Mouse (Mus musculus) kidney, adult 2 months (tissue): ENCODE data around the gene Zmiz1. TPM values are rescaled to one million over a fixed set of nuclear protein-coding genes. Genes with fewer than 3 reads are reported as not detected.

ENCODE experiments used
- DNase-seq: peaks from one replicate; pipeline ENCODE4 v3.0.0; 2021
- H3K27ac ChIP-seq: fragments of 200-500 bp; 2 replicates; pipeline ENCODE4 v1.5.1; 2012; ENCODE audit warnings: low read depth, low read length, control low read depth, inconsistent platforms; ENCODE audit not compliant: insufficient read depth
- H3K27me3 ChIP-seq: fragments of 200-500 bp; replicated peaks from 2 replicates; pipeline ENCODE4 v1.6.1; 2012; ENCODE audit warnings: mild to moderate bottlenecking, moderate library complexity, low read length, inconsistent platforms; ENCODE audit not compliant: control insufficient read depth, insufficient read depth
- H3K36me3 ChIP-seq: fragments of 200-500 bp; 2 replicates; pipeline ENCODE4 v1.6.1; 2012; ENCODE audit warnings: mild to moderate bottlenecking, moderate library complexity, low read length, inconsistent platforms; ENCODE audit not compliant: control insufficient read depth, insufficient read depth
- H3K4me1 ChIP-seq: fragments of 200-500 bp; 2 replicates; pipeline ENCODE4 v1.6.1; 2011; ENCODE audit warnings: low read length; ENCODE audit not compliant: control insufficient read depth, insufficient read depth
- H3K4me3 ChIP-seq: fragments of 200-500 bp; 2 replicates; pipeline ENCODE4 v1.5.1; 2011; ENCODE audit warnings: mild to moderate bottlenecking, low read depth, low read length, control low read depth; ENCODE audit not compliant: insufficient read depth
- CTCF ChIP-seq: fragments of 200-500 bp; conservative IDR thresholded peaks from 2 replicates; pipeline ENCODE4 v1.5.1; 2011; ENCODE audit warnings: low read depth, mild to moderate bottlenecking, control low read depth, low read length, moderate library complexity, mixed read lengths; ENCODE audit not compliant: insufficient read depth, insufficient read length
- POLR2A ChIP-seq: fragments of 200-500 bp; IDR thresholded peaks from one replicate; pipeline ENCODE4 v1.6.1; 2011; ENCODE audit warnings: low read depth, low read length, control low read depth
- WGBS: fragments of 180-500 bp; shearing (Covaris S2); methylation state at CpG from one replicate; pipeline ENCODE4 v1.1.7; 2018; 5-methylcytosine and 5-hydroxymethylcytosine counted together
- polyA plus RNA-seq: library from polyadenylated mRNA; depleted of rRNA; stranded (reverse); fragments of >200 nt; gene quantifications from 2 replicates; pipeline ENCODE4 v1.2.3, GENCODE M21; 2012

Gene Zmiz1
- polyA plus RNA-seq, 1 experiment, result 42.6 TPM

DNA sequence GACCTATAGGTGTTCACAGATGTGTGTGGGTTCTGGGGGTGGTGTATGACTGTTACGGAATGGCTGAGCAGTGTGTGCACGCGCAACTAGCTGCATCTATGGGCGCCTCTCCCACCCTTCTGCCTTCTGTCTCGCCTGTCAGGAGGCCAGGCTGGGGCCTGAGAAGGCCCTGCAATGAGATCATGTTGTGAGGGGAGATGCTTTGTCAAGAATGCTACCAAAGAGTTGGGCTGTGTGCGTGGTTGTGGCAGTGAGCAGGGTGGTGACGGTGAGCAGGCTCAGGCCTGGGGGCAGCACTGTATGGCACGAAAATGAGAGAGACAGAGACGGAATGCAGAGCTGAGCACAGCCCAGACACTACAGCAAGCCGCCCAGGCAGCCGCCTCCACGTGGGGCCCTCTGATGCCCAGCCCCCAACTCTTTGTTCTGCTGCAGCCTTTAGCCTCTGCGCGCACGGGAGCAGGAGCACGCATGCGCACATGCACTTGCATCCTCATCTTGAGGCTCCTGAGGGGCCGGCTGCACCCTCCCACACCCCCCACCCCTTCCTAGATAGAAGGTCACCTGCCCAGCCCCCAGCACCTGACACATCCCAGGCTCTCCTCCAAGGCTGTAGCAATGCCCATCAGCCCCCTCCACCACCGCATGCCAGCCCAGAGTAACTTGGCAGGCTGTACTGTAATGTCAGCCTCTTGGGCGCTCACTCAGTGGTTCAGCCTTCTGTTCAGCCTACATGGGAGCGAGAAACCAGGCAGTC lies 126.7 kb downstream of the Zmiz1 start:
- TF ChIP-seq CTCF, result no peak
- no peak for TF ChIP-seq POLR2A
- Histone ChIP-seq H3K36me3 (no peaks in the 10 kb centered on the region), H3K4me3 (no peak overlapping the region), H3K4me1 (peaks cover 21% of the 10 kb centered on the region), H3K27ac (no peak overlapping the region), H3K27me3 (no peaks in the 10 kb centered on the region)
- DNase-seq, result no peak
- WGBS, result 61% methylated on average over 21 of the region's 21 CpGs

DNA sequence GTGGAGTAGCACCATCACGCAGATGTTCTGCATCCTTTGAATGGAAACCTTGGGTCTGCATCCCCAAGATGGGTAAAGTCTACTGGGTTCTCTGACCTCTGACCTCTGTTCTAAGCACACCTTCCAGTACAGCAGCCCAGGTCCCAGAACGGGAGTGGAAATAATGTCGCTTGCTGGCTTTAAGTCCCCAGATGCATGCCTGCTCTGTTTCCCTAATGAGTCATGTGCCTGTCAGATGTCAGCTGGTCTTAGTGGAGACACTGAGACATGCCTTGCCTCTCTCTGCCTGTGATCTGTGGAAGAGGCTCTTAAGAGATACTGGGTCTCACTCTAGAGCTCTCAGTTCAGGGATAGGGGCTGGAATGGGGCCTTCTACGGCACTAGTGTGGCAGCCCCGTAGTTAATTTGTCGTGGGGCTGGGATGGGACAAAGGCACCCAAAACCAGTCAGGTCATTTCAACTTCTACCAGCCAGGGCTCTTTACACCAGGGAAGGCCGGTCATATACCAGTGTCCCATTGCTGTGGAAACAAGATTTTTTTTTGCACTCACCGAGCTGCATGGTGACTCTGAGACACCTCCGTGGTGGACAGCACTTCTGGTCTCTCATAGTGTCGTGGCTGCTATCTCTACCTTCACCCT lies 128.0 kb downstream of the Zmiz1 start:
- peak overlapping the region; percentile 63 for H3K27ac ChIP-seq
- no peak overlapping the region for H3K4me3 ChIP-seq
- H3K27me3 ChIP-seq, result no peaks in the 10 kb centered on the region
- no peaks in the 10 kb centered on the region for H3K36me3 ChIP-seq
- TF ChIP-seq CTCF, result no peak
- TF ChIP-seq POLR2A, result no peak
- DNase-seq, result no peak
- WGBS, result 35% methylated on average over 10 of the region's 10 CpGs
- H3K4me1 ChIP-seq, result peaks cover 21% of the 10 kb centered on the region

GRCm38 (mm10) chr14:25587487-25588001 lies 128.6 kb downstream of the Zmiz1 start:
- peaks cover 21% of the 10 kb centered on the region for H3K4me1 ChIP-seq
- 12% methylated on average over 6 of the region's 6 CpGs for WGBS
- no peaks in the 10 kb centered on the region for H3K36me3 ChIP-seq
- peak; percentile 83 for DNase-seq
- H3K4me3 ChIP-seq, result no peak overlapping the region
- peak overlapping the region; percentile 63 for H3K27ac ChIP-seq
- H3K27me3 ChIP-seq, result no peaks in the 10 kb centered on the region
- TF ChIP-seq CTCF (no peak), POLR2A (no peak)

GRCm38 (mm10) chr14:25588156-25588555 lies 129.2 kb downstream of the Zmiz1 start:
- Histone ChIP-seq H3K4me1 (peaks cover 21% of the 10 kb centered on the region), H3K27ac (peak overlapping the region; percentile 47), H3K36me3 (no peaks in the 10 kb centered on the region), H3K4me3 (no peak overlapping the region), H3K27me3 (no peaks in the 10 kb centered on the region)
- no peak for TF ChIP-seq CTCF
- TF ChIP-seq POLR2A, result no peak
- WGBS, result 47% methylated on average over 2 of the region's 2 CpGs
- no peak for DNase-seq

- WGBS, result 69% methylated on average over 16 of the region's 16 CpGs
- DNase-seq, result peak; percentile 42
- H3K4me1 ChIP-seq, result peaks cover 26% of the 10 kb centered on the region
These were observed 130.3 kb downstream of the Zmiz1 start for GRCm38 (mm10) chr14:25588946-25589937.

GRCm38 (mm10) chr14:25591000-25591399 lies 132.0 kb downstream of the Zmiz1 start:
- H3K4me3 ChIP-seq, result no peak overlapping the region
- H3K27me3 ChIP-seq, result no peaks in the 10 kb centered on the region
- no peak for DNase-seq
- no peak overlapping the region for H3K27ac ChIP-seq
- 78% methylated on average over 5 of the region's 5 CpGs for WGBS
- H3K4me1 ChIP-seq, result peaks cover 29% of the 10 kb centered on the region
- no peaks in the 10 kb centered on the region for H3K36me3 ChIP-seq
- TF ChIP-seq POLR2A (no peak), CTCF (no peak)

More at GRCm38 (mm10) chr14:25588946-25589937, 130.3 kb downstream of the Zmiz1 start:
- H3K36me3 ChIP-seq, result no peaks in the 10 kb centered on the region
- H3K27ac ChIP-seq, result no peak overlapping the region
- H3K4me3 ChIP-seq, result no peak overlapping the region
- TF ChIP-seq CTCF (no peak), POLR2A (no peak)
- no peaks in the 10 kb centered on the region for H3K27me3 ChIP-seq
